Mouse (Mus musculus): ENCODE results near the gene Olfr697.

DNA sequence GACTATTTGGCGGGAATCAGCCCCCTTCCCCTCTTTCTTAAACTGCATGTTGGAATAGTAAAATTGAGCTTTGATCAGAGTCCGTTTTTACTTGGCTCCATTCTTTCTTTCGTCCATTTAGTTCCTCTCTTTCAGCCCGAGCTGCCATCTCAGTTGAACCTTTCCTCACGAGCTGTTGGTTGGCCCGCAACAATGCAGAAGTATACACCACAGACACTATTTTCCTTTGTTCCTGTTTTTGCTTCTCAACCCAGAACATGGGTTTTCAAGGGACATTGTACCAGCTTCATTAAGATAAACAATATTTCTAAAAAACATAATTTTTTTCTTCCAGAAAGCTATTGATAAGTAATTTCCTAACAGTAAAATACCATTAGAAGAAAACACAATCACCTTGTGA, 30.8 kb downstream of the Olfr697 start:
- TF ChIP-seq CTCF (IDR thresholded peaks at IDR 0.05; ENCODE audit: low read depth) = no peak
- no peak for TF ChIP-seq EP300 (IDR thresholded peaks at IDR 0.05; ENCODE audit: low read depth)

Data from heart, postnatal 0 days (tissue).